Mouse (Mus musculus): ENCODE results near the gene Bdp1.

The Bdp1 gene

DNA sequence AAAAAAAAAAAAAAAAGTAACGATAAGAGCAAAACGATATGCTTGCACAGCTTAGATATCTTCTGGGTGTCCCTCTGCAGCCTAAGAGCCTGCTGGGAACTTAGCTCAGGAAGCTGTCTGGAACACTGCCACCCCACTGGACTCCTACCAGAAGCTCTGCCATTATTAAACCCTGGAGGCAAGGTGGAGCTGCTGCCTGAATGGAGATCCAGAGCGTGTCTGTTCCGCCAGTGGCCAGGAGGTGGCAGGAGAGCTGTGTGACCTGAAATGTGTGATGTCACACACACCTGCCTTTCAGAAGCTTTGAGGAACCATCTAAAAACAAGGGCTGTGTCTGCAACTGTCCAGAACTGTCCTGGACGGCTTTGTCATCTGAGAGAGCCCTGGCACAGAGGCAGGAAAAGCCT lies 102.1 kb downstream of the Bdp1 start:
- DNase-seq (ENCODE audit: low spot score), result peak; percentile 90

DNA sequence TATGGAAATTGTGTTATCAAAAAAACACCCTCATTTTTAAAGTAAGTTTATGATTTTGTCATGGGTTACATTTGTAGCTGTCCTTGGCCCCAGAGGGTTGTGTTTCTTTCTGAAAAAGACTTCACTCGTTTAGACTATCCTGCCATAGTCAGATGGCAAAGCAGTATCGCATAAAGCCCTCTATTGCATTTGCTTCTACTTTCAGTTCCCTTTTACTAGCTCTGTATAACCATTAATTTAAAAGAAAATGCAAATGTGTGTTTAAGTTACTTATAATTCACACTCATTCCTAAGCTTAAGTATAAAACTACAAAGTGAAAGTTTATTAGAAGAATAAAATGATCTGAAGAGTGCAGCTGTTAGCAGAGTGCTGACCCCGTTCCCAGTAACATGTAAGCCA lies 104.8 kb downstream of the Bdp1 start:
- no peak for DNase-seq (ENCODE audit: low spot score)

- DNase-seq (ENCODE audit: low spot score), result peak; percentile 14
Observed at GRCm38 (mm10) chr13:99998099-99998498, 105.8 kb downstream of the Bdp1 start.

- DNase-seq (ENCODE audit: low spot score), result no peak
Observed at GRCm38 (mm10) chr13:99989592-99989991, 114.3 kb downstream of the Bdp1 start.

- DNase-seq (ENCODE audit: low spot score), result no peak
Observed at GRCm38 (mm10) chr13:99983320-99983719, 120.5 kb downstream of the Bdp1 start.

DNA sequence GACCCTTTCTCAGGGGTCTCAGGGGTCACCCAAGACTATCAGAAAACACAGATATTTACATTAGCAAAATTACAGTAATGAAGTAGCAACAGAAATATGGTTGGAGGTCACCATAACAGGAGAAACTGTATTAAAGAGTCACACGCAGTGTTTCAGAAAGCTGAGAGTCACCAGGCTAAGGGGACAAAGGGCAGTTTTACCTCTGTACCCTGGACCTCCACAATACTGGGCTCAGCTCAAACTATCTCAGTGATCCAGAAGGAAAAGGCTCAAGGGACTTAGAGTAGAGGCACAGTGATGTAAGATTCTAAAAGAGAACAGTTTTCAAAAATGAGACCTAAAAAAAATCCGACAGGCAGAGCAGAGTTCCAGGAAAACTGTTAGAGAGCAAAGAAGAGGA lies 124.5 kb downstream of the Bdp1 start:
- DNase-seq (ENCODE audit: low spot score), result no peak

- DNase-seq (ENCODE audit: low spot score), result no peak
Observed at GRCm38 (mm10) chr13:99970089-99970488, 133.8 kb downstream of the Bdp1 start.
